Mouse (Mus musculus) ES-E14 (cell line): ENCODE results near the gene Sgsh. TPM values are rescaled to one million over a fixed set of nuclear protein-coding genes. Genes with fewer than 3 reads are reported as not detected.
A peak's percentile ranks its signal among the peaks of the same experiment; 100 is the strongest.

Experiments used
- DNase-seq: peaks from one replicate; pipeline ENCODE4 v3.0.0-alpha.2; 2013; ENCODE audit warnings: low read depth, low spot score
- H3K27ac ChIP-seq: 2 replicates; pipeline ENCODE4 v1.5.1; 2012; ENCODE audit warnings: low read depth, mild to moderate bottlenecking, low read length, moderate library complexity, mixed read lengths; ENCODE audit not compliant: poor library complexity, insufficient read depth, severe bottlenecking
- H3K36me3 ChIP-seq: 2 replicates; pipeline ENCODE4 v1.6.1; 2012; ENCODE audit warnings: mild to moderate bottlenecking, low read length, moderate library complexity, mixed read lengths; ENCODE audit not compliant: control insufficient read depth, poor library complexity, insufficient read depth, severe bottlenecking
- H3K4me1 ChIP-seq, 2 experiments: fragments of 150-350 bp in 1 of 2; sonication (generic) in 1 of 2; 2 replicates each; pipeline ENCODE4 v1.6.1; 2012; ENCODE audit warnings: low read length in 2 of 2, mild to moderate bottlenecking in 1 of 2, mixed read lengths in 1 of 2; ENCODE audit not compliant: control insufficient read depth in 2 of 2, insufficient read depth in 2 of 2, poor library complexity in 1 of 2
- H3K4me3 ChIP-seq, 2 experiments: fragments of 150-350 bp in 1 of 2; sonication (generic) in 1 of 2; 2 replicates each; pipeline ENCODE4 v1.5.1; 2012; ENCODE audit warnings: low read length in 2 of 2, low read depth in 1 of 2, mild to moderate bottlenecking in 1 of 2, mixed read lengths in 1 of 2; ENCODE audit not compliant: insufficient read depth in 1 of 2, poor library complexity in 1 of 2, severe bottlenecking in 1 of 2
- H3K9ac ChIP-seq: 2 replicates; pipeline ENCODE4 v1.6.1; 2012; ENCODE audit warnings: low read depth, mild to moderate bottlenecking, low read length, mixed read lengths; ENCODE audit not compliant: poor library complexity, insufficient read depth, severe bottlenecking
- H3K9me3 ChIP-seq: fragments of 150-350 bp; sonication (generic); 2 replicates; pipeline ENCODE4 v1.6.1; 2012; ENCODE audit warnings: low read depth, mild to moderate bottlenecking, low read length; ENCODE audit not compliant: control insufficient read depth, insufficient read depth
- CHD2 ChIP-seq: IDR thresholded peaks from 2 replicates; pipeline ENCODE4 v1.6.1; 2014; ENCODE audit warnings: mild to moderate bottlenecking, low read depth, low read length, inconsistent platforms
- HCFC1 ChIP-seq: IDR thresholded peaks from 2 replicates; pipeline ENCODE4 v1.6.1; 2012; ENCODE audit warnings: low read length, inconsistent platforms, borderline replicate concordance; ENCODE audit not compliant: insufficient read depth
- MAFK ChIP-seq: IDR thresholded peaks from 2 replicates; pipeline ENCODE4 v1.6.1; 2014; ENCODE audit warnings: mild to moderate bottlenecking, low read depth, low read length, inconsistent platforms; ENCODE audit not compliant: insufficient read depth
- ZC3H11A ChIP-seq: IDR thresholded peaks from 2 replicates; pipeline ENCODE4 v1.6.1; 2012; ENCODE audit warnings: low read depth, mild to moderate bottlenecking, inconsistent platforms, low read length, borderline replicate concordance
- ZNF384 ChIP-seq: IDR thresholded peaks from 2 replicates; pipeline ENCODE4 v1.6.1; 2012; ENCODE audit warnings: low read depth, low read length, inconsistent platforms
- in situ Hi-C, 2 experiments: fragments of 600-800 bp; cut with MboI; formaldehyde crosslinking; loops; one replicate each; pipeline ENCODE4 v1.15.1; 2025; ENCODE audit warnings: low sequenced_read_pairs in 2 of 2, inconsistent platforms in 1 of 2; ENCODE audit not compliant: unreplicated experiment in 2 of 2
- total RNA-seq: library from RNA; depleted of rRNA; stranded (reverse); fragments of 300-350 nt; gene quantifications from 2 replicates; pipeline ENCODE4 v1.2.3, GENCODE M21; 2012

Sgsh gene
- total RNA-seq, 1 experiment: 3.4 TPM

DNA sequence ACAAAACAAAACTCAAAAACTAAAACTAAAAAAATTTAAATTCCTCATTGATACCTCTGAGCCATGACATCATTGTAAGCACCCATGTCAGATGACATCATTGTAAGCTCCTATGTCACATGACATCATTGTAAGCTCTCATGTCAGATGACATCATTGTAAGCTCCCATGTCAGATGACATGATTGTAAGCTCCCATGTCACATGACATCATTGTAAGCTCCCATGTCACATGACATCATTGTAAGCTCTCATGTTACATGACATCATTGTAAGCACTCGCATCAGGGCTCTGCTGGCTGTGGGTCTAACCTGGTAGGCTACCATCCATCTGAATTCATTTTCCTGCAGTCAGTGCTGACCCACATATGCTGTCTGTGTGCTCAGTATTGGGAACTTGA, 23.2 kb upstream of the Sgsh start:
- peaks cover 0 to 14% of the 10 kb centered on the region in 2 experiments; a peak in 1 of 4 replicates for H3K4me1 ChIP-seq
- in situ Hi-C loops: no loop called here
- H3K36me3 ChIP-seq: peaks cover 4% of the 10 kb centered on the region; the same call in 1 of the 2 replicates
- no peak overlapping the region for H3K4me3 ChIP-seq
- TF ChIP-seq CHD2 (no peak), MAFK (no peak), ZC3H11A (no peak), HCFC1 (no peak), ZNF384 (no peak)
- H3K9ac ChIP-seq: no peak overlapping the region
- no peak for DNase-seq
- H3K9me3 ChIP-seq: no peaks in the 10 kb centered on the region
- H3K27ac ChIP-seq: no peak overlapping the region

GRCm38 (mm10) chr11:119377326-119377725, 22.0 kb upstream of the Sgsh start:
- TF ChIP-seq ZNF384 (no peak), MAFK (no peak), CHD2 (no peak), ZC3H11A (no peak), HCFC1 (no peak)
- no peaks in the 10 kb centered on the region for H3K9me3 ChIP-seq
- H3K27ac ChIP-seq: no peak overlapping the region
- H3K4me1 ChIP-seq: peaks cover 0 to 16% of the 10 kb centered on the region in 2 experiments; a peak in 1 of 4 replicates
- in situ Hi-C loops: no loop called here
- H3K36me3 ChIP-seq: peaks cover 4% of the 10 kb centered on the region; the same call in 1 of the 2 replicates
- no peak for DNase-seq
- no peak overlapping the region for H3K9ac ChIP-seq
- H3K4me3 ChIP-seq: no peak overlapping the region

- peaks cover 4% of the 10 kb centered on the region; the same call in 1 of the 2 replicates for H3K36me3 ChIP-seq
Measured at GRCm38 (mm10) chr11:119375425-119375824, 20.1 kb upstream of the Sgsh start.

DNA sequence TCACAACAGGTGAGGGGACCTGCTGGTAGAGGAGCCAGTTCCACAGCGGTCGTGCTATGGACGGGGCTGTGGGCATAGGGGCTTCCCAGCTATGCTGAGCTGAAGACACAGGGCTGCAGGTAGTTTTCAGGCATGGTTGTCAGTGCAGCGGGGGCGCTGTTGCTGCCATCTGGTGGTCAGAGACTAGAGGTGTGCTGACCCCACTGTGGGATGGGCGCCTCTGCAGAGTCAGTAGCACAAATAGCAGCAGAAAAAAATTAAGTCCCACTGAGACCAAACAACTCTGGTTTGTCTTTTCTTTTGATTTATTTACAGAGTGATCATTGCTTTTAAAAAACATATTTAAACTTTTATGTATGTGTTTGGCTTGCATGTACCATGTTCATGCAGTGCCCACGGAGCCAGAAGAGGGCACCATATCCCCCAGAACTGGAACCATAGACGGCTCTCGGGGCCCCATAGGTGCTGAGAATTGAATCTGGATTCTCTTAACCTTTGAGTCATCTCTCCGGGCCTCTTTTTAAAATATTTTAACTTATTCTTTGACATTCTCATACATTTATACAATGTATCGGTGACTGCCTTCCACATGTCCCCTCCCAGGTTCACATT, 8.3 kb upstream of the Sgsh start:
- Histone ChIP-seq H3K36me3 (no peaks in the 10 kb centered on the region; the same call in 1 of the 2 replicates), H3K4me3 (peak overlapping the region in 1 of 2 experiments; percentile 10; a peak in 1 of 4 replicates), H3K9ac (peak overlapping the region; percentile 37; the same call in 1 of the 2 replicates), H3K4me1 (peaks cover 0 to 7% of the 10 kb centered on the region in 2 experiments; a peak in 1 of 4 replicates), H3K27ac (no peak overlapping the region; the same call in 1 of the 2 replicates), H3K9me3 (no peaks in the 10 kb centered on the region)
- DNase-seq: peak; percentile 70
- TF ChIP-seq MAFK (no peak), CHD2 (no peak), ZC3H11A (0 out of 2 replicates have a peak, but pooled peaks have one; percentile 13)
- in situ Hi-C loops: no loop called here

More at GRCm38 (mm10) chr11:119375425-119375824, 20.1 kb upstream of the Sgsh start:
- in situ Hi-C loops: no loop called here
- no peak for DNase-seq
- Histone ChIP-seq H3K27ac (no peak overlapping the region), H3K4me3 (no peak overlapping the region), H3K9ac (no peak overlapping the region), H3K4me1 (peaks cover 0 to 13% of the 10 kb centered on the region in 2 experiments; a peak in 1 of 4 replicates), H3K9me3 (no peaks in the 10 kb centered on the region)
- TF ChIP-seq ZNF384 (no peak), CHD2 (no peak), HCFC1 (no peak), ZC3H11A (no peak), MAFK (no peak)
